Mouse (Mus musculus) duodenum, adult 2 months (tissue): ENCODE measurements around the gene C2cd2l. TPM values are rescaled to one million over a fixed set of nuclear protein-coding genes. Genes with fewer than 3 reads are reported as not detected.

Source experiments
- polyA plus RNA-seq: library from polyadenylated mRNA; depleted of rRNA; stranded (reverse); fragments of >200 nt; gene quantifications from 2 replicates; pipeline ENCODE4 v1.2.3, GENCODE M21; 2012; ENCODE audit warnings: low replicate concordance; rRNA removed

The C2cd2l gene
- 158 and 249 TPM in 2 replicates for polyA plus RNA-seq

GRCm38 (mm10) chr9:44319887-44320798, at the start of gene C2cd2l:
TSS of gene C2cd2l (minus strand) at chr9:44320285.

GRCm38 (mm10) chr9:44361190-44361917, 41.3 kb upstream of the C2cd2l start, which contains the start of gene Vps11:
TSS of gene Vps11 (minus strand) at chr9:44361670.

GRCm38 (mm10) chr9:44343781-44344421, 23.8 kb upstream of the C2cd2l start, which contains the start of gene Hmbs:
TSS of gene Hmbs (minus strand) at chr9:44344228.

GRCm38 (mm10) chr9:44334396-44335330, 14.6 kb upstream of the C2cd2l start, which contains the start of gene H2afx:
TSS of gene H2afx (plus strand) at chr9:44334694.

GRCm38 (mm10) chr9:44325768-44326370, 5.8 kb upstream of the C2cd2l start, which contains the start of gene Dpagt1:
TSS of gene Dpagt1 (plus strand) at chr9:44326019.

GRCm38 (mm10) chr9:44305466-44306079, 14.5 kb downstream of the C2cd2l start, which contains the start of gene Hinfp:
TSS of gene Hinfp (minus strand) at chr9:44305671.

GRCm38 (mm10) chr9:44288076-44288958, 31.8 kb downstream of the C2cd2l start, which contains the start of gene Abcg4:
TSS of gene Abcg4 (minus strand) at chr9:44288615.

GRCm38 (mm10) chr9:44268432-44268831, 51.7 kb downstream of the C2cd2l start, which contains the start of gene Nlrx1:
TSS of gene Nlrx1 (minus strand) at chr9:44268599.

Other genes starting within 250 kb of the C2cd2l start
- gene Mfrp, start 218.6 kb downstream of the C2cd2l start, polyA plus RNA-seq, result 0.11 TPM in 1 of 2 replicates, not detected in the other
- gene C1qtnf5, start 213.0 kb downstream of the C2cd2l start, polyA plus RNA-seq, result 7.9 and 14.6 TPM in 2 replicates
- gene Gm49380, start 206.8 kb downstream of the C2cd2l start, polyA plus RNA-seq, result 0.36 TPM in 1 of 2 replicates, not detected in the other
- 30.5 and 37.1 TPM in 2 replicates for gene Rnf26, start 206.8 kb downstream of the C2cd2l start, polyA plus RNA-seq
- 13.6 and 29.9 TPM in 2 replicates for gene Mcam, start 185.8 kb downstream of the C2cd2l start, polyA plus RNA-seq
- 3.6 and 3.9 TPM in 2 replicates for gene Cbl, start 86.2 kb downstream of the C2cd2l start, polyA plus RNA-seq
- not detected in 2 replicates for gene Ccdc153, start 79.6 kb downstream of the C2cd2l start, polyA plus RNA-seq
- gene Pdzd3, start 68.8 kb downstream of the C2cd2l start, polyA plus RNA-seq, result 10.0 and 25.1 TPM in 2 replicates
- gene Nlrx1, start 51.7 kb downstream of the C2cd2l start, polyA plus RNA-seq, result 4.2 and 5.8 TPM in 2 replicates
- 1.6 and 1.7 TPM in 2 replicates for gene Abcg4, start 31.7 kb downstream of the C2cd2l start, polyA plus RNA-seq
- gene Hinfp, start 14.6 kb downstream of the C2cd2l start, polyA plus RNA-seq, result 14.2 and 16.9 TPM in 2 replicates
- gene Dpagt1, start 5.7 kb upstream of the C2cd2l start, polyA plus RNA-seq, result 40.0 and 42.8 TPM in 2 replicates
- gene H2afx, start 14.4 kb upstream of the C2cd2l start, polyA plus RNA-seq, result 134 and 260 TPM in 2 replicates
- 35.1 and 44.5 TPM in 2 replicates for gene Hmbs, start 23.9 kb upstream of the C2cd2l start, polyA plus RNA-seq
- 13.9 and 17.1 TPM in 2 replicates for gene Vps11, start 41.4 kb upstream of the C2cd2l start, polyA plus RNA-seq
- 42.8 and 52.8 TPM in 2 replicates for gene Hyou1, start 59.2 kb upstream of the C2cd2l start, polyA plus RNA-seq
- 40.0 and 85.7 TPM in 2 replicates for gene Slc37a4, start 76.6 kb upstream of the C2cd2l start, polyA plus RNA-seq
- 30.8 and 41.9 TPM in 2 replicates for gene Rps25, start 86.9 kb upstream of the C2cd2l start, polyA plus RNA-seq
- 25.1 and 36.3 TPM in 2 replicates for gene Trappc4, start 87.3 kb upstream of the C2cd2l start, polyA plus RNA-seq
- gene Ccdc84, start 98.3 kb upstream of the C2cd2l start, polyA plus RNA-seq, result 15.0 and 16.9 TPM in 2 replicates
- not detected in 2 replicates for gene Foxr1, start 120.9 kb upstream of the C2cd2l start, polyA plus RNA-seq
- gene Upk2, start 134.7 kb upstream of the C2cd2l start, polyA plus RNA-seq, result 0.22 and 0.28 TPM in 2 replicates
- 29.3 and 33.5 TPM in 2 replicates for gene Bcl9l, start 162.5 kb upstream of the C2cd2l start, polyA plus RNA-seq
- 0.46 and 1.6 TPM in 2 replicates for gene Cxcr5, start 241.6 kb upstream of the C2cd2l start, polyA plus RNA-seq